In genomic region chr16:33870988-33871758, GRCm38 (mm10) we compare ENCODE assay signal across 15 mouse cellular contexts. TPM values are rescaled to one million over a fixed set of nuclear protein-coding genes. Genes with fewer than 3 reads are reported as not detected.
A peak's percentile ranks its signal among the peaks of the same experiment; 100 is the strongest.
DNase-seq lines count a peak whose midpoint lies in the region; ATAC-seq lines count a peak whose summit lies in the region.
"Had no signal": no experiment of that assay in that cellular context is flagged by ENCODE, and none has a peak within 500 bp of the region (broad histone marks: within the 10 kb centered on the region; RNA-seq: fewer than 3 reads in every experiment).

No protein-coding gene starts in this region.

- peak; percentile 68 for DNase-seq in forebrain, embryonic 14.5 days (ENCODE audit: low spot score)
- no peak for DNase-seq in forebrain, embryonic 11.5 days (ENCODE audit: low spot score)
- DNase-seq in midbrain, embryonic 11.5 days (ENCODE audit: low spot score, missing footprints), result peak; percentile 72
- DNase-seq in midbrain, embryonic 14.5 days, result no peak
- no peak for DNase-seq in cerebellum, postnatal 10 days
- DNase-seq in thymus, postnatal 36 days, result no peak
- DNase-seq in MN1 (ENCODE audit: low spot score), result no peak
- DNase-seq: cerebellum, adult 11-12 months; heart, postnatal 36 days; kidney, adult 2 months; right cerebral cortex, adult 18-20 months; thymus, postnatal 25 days had no signal

- ATAC-seq in forebrain, embryonic 14.5 days, result peak; percentile 75; the same call in 1 of the 2 replicates
- no peak for ATAC-seq in forebrain, embryonic 11.5 days (replicated peaks; ENCODE audit: low FRiP score)
- ATAC-seq in midbrain, embryonic 11.5 days (ENCODE audit: low FRiP score), result no peak
- ATAC-seq in midbrain, embryonic 14.5 days (ENCODE audit: low FRiP score, low TSS enrichment), result no peak
- ATAC-seq in limb, embryonic 13.5 days (ENCODE audit: low FRiP score, low read depth), result peak; percentile 25; the same call in 1 of the 2 replicates

- H3K4me2 ChIP-seq in forebrain, embryonic 14.5 days (ENCODE audit: low read length), result no peak overlapping the region
- no peak overlapping the region for H3K4me2 ChIP-seq in forebrain, embryonic 11.5 days (ENCODE audit: low read depth, low read length, severe bottlenecking)
- H3K4me2 ChIP-seq in midbrain, embryonic 11.5 days, result no peak overlapping the region
- no peak overlapping the region for H3K4me2 ChIP-seq in midbrain, embryonic 14.5 days (ENCODE audit: low read length)
- H3K4me2 ChIP-seq in limb, embryonic 13.5 days (replicated peaks), result no peak overlapping the region
- H3K4me2 ChIP-seq: heart, embryonic 13.5 days had no signal

- no peaks in the 10 kb centered on the region for H3K27me3 ChIP-seq in forebrain, embryonic 14.5 days (replicated peaks; ENCODE audit: control insufficient read depth, insufficient read depth, low read length)
- no peaks in the 10 kb centered on the region for H3K27me3 ChIP-seq in forebrain, embryonic 11.5 days (ENCODE audit: control insufficient read depth, insufficient read depth, low read length)
- no peaks in the 10 kb centered on the region for H3K27me3 ChIP-seq in midbrain, embryonic 11.5 days (ENCODE audit: control insufficient read depth, insufficient read depth, low read length)
- no peaks in the 10 kb centered on the region for H3K27me3 ChIP-seq in midbrain, embryonic 14.5 days (ENCODE audit: control insufficient read depth, insufficient read depth, low read length)
- H3K27me3 ChIP-seq in limb, embryonic 13.5 days, result no peaks in the 10 kb centered on the region
- H3K27me3 ChIP-seq: heart, embryonic 13.5 days had no signal

- no peak overlapping the region for H3K9ac ChIP-seq in forebrain, embryonic 14.5 days (ENCODE audit: low read length)
- H3K9ac ChIP-seq in forebrain, embryonic 11.5 days (ENCODE audit: low read length), result no peak overlapping the region
- H3K9ac ChIP-seq in midbrain, embryonic 11.5 days (ENCODE audit: low read length), result no peak overlapping the region
- no peak overlapping the region for H3K9ac ChIP-seq in midbrain, embryonic 14.5 days (replicated peaks; ENCODE audit: low read length)
- no peak overlapping the region for H3K9ac ChIP-seq in limb, embryonic 13.5 days
- H3K9ac ChIP-seq: heart, embryonic 13.5 days; liver, embryonic 14.5 days had no signal

- peaks cover 5% of the 10 kb centered on the region; the same call in 1 of the 2 replicates for H3K4me1 ChIP-seq in forebrain, embryonic 14.5 days (ENCODE audit: control insufficient read depth, insufficient read depth, low read length)
- H3K4me1 ChIP-seq in forebrain, embryonic 11.5 days (replicated peaks; ENCODE audit: control insufficient read depth, insufficient read depth, low read length), result no peaks in the 10 kb centered on the region
- H3K4me1 ChIP-seq in midbrain, embryonic 11.5 days (ENCODE audit: control insufficient read depth, insufficient read depth, low read length), result no peaks in the 10 kb centered on the region
- no peaks in the 10 kb centered on the region for H3K4me1 ChIP-seq in midbrain, embryonic 14.5 days (ENCODE audit: control insufficient read depth, insufficient read depth, low read length)
- H3K4me1 ChIP-seq in limb, embryonic 13.5 days, result peaks cover 36% of the 10 kb centered on the region

- H3K27ac ChIP-seq in forebrain, embryonic 14.5 days (ENCODE audit: low read depth, low read length), result peak overlapping the region; percentile 5; the same call in 1 of the 2 replicates
- H3K27ac ChIP-seq in forebrain, embryonic 11.5 days (ENCODE audit: low read depth, low read length), result no peak overlapping the region
- no peak overlapping the region for H3K27ac ChIP-seq in midbrain, embryonic 11.5 days (ENCODE audit: low read depth, low read length)
- no peak overlapping the region for H3K27ac ChIP-seq in midbrain, embryonic 14.5 days (replicated peaks; ENCODE audit: low read depth, low read length)
- peak overlapping the region; percentile 63 for H3K27ac ChIP-seq in limb, embryonic 13.5 days
- H3K27ac ChIP-seq: liver, embryonic 14.5 days had no signal

- no peaks in the 10 kb centered on the region for H3K9me3 ChIP-seq in forebrain, embryonic 14.5 days (replicated peaks; ENCODE audit: control insufficient read depth, low read length)
- H3K9me3 ChIP-seq in forebrain, embryonic 11.5 days (ENCODE audit: control insufficient read depth, low read length), result no peaks in the 10 kb centered on the region
- H3K9me3 ChIP-seq in midbrain, embryonic 11.5 days (ENCODE audit: control insufficient read depth, low read length), result no peaks in the 10 kb centered on the region
- no peaks in the 10 kb centered on the region for H3K9me3 ChIP-seq in midbrain, embryonic 14.5 days (ENCODE audit: control insufficient read depth, low read length)
- no peaks in the 10 kb centered on the region for H3K9me3 ChIP-seq in limb, embryonic 13.5 days

- 60% methylated on average over 13 of the region's 13 CpGs for WGBS in forebrain, embryonic 14.5 days
- 81% methylated on average over 13 of the region's 13 CpGs for WGBS in forebrain, embryonic 11.5 days
- WGBS in midbrain, embryonic 11.5 days, result 85% methylated on average over 13 of the region's 13 CpGs
- WGBS in midbrain, embryonic 14.5 days, result 74% methylated on average over 13 of the region's 13 CpGs
- WGBS in limb, embryonic 13.5 days, result 60% methylated on average over 13 of the region's 13 CpGs

- H3K4me3 ChIP-seq in forebrain, embryonic 14.5 days (ENCODE audit: low read depth, low read length), result no peak overlapping the region
- no peak overlapping the region for H3K4me3 ChIP-seq in forebrain, embryonic 11.5 days (ENCODE audit: low read depth, low read length)
- H3K4me3 ChIP-seq in midbrain, embryonic 11.5 days (ENCODE audit: low read depth, low read length), result no peak overlapping the region
- no peak overlapping the region for H3K4me3 ChIP-seq in midbrain, embryonic 14.5 days (replicated peaks; ENCODE audit: low read depth, low read length)
- H3K4me3 ChIP-seq in limb, embryonic 13.5 days, result no peak overlapping the region
- H3K4me3 ChIP-seq: heart, embryonic 13.5 days had no signal

- H3K36me3 ChIP-seq in forebrain, embryonic 14.5 days (ENCODE audit: control insufficient read depth, insufficient read depth, low read length), result no peaks in the 10 kb centered on the region
- no peaks in the 10 kb centered on the region for H3K36me3 ChIP-seq in forebrain, embryonic 11.5 days (ENCODE audit: control insufficient read depth, insufficient read depth, low read length)
- H3K36me3 ChIP-seq in midbrain, embryonic 11.5 days (ENCODE audit: control insufficient read depth, insufficient read depth, low read length), result no peaks in the 10 kb centered on the region
- no peaks in the 10 kb centered on the region for H3K36me3 ChIP-seq in midbrain, embryonic 14.5 days (ENCODE audit: control insufficient read depth, insufficient read depth, low read length)
- H3K36me3 ChIP-seq in limb, embryonic 13.5 days, result peaks cover 23% of the 10 kb centered on the region

RNA-seq across cellular contexts. Expression of gene Itgb5, which starts 41.7 kb away (rescaled TPM):
- polyA plus RNA-seq in forebrain, embryonic 14.5 days (2014; fragmentation: Nextera tagmentation; extraction: Ambion mirVana), result 4.7 and 7.0 TPM in 2 replicates
- polyA plus RNA-seq in forebrain, embryonic 11.5 days (2014; fragmentation: Nextera tagmentation; extraction: Ambion mirVana), result 28.2 and 31.5 TPM in 2 replicates
- 22.0 and 23.2 TPM in 2 replicates for polyA plus RNA-seq in midbrain, embryonic 11.5 days (2014; fragmentation: Nextera tagmentation; extraction: Ambion mirVana)
- polyA plus RNA-seq in midbrain, embryonic 14.5 days (2014; fragmentation: Nextera tagmentation; extraction: Ambion mirVana), result 19.2 and 19.3 TPM in 2 replicates
- polyA plus RNA-seq in limb, embryonic 13.5 days (2015; fragmentation: Nextera tagmentation; extraction: Ambion mirVana), result 59.6 and 61.0 TPM in 2 replicates

Comparison
In these comparisons a context has a peak if more than half of its experiments do, and no peak if none do; other contexts are left out.
1. ATAC-seq: peak in forebrain, embryonic 14.5 days (single experiment) and limb, embryonic 13.5 days (single experiment); none in forebrain, embryonic 11.5 days (single experiment), midbrain, embryonic 11.5 days (single experiment) and midbrain, embryonic 14.5 days (single experiment).
2. DNase-seq: peak in forebrain, embryonic 14.5 days (single experiment) and midbrain, embryonic 11.5 days (single experiment); none in forebrain, embryonic 11.5 days (single experiment), midbrain, embryonic 14.5 days (single experiment), cerebellum, postnatal 10 days (0 of 2), thymus, postnatal 36 days (0 of 2) and MN1 (single experiment).
3. H3K27ac ChIP-seq: peak in forebrain, embryonic 14.5 days (single experiment) and limb, embryonic 13.5 days (single experiment); none in forebrain, embryonic 11.5 days (single experiment), midbrain, embryonic 11.5 days (single experiment) and midbrain, embryonic 14.5 days (single experiment).